ENCODE assay signal across 35 mouse cellular contexts in genomic region chr10:34995011-34995410, GRCm38 (mm10).
"Had no signal": no experiment of that assay in that cellular context is flagged by ENCODE, and none has a peak within 500 bp of the region (broad histone marks: within the 10 kb centered on the region; RNA-seq: fewer than 3 reads in every experiment).

No protein-coding gene starts in this region.

- ATAC-seq: hindbrain, embryonic 16.5 days; hindbrain, postnatal 0 days; inflammation-experienced regulatory T-cells, adult 6 months; intestine, embryonic 15.5 days; intestine, embryonic 16.5 days; intestine, postnatal 0 days had no signal

- H3K27me3 ChIP-seq: heart, embryonic 12.5 days; heart, embryonic 13.5 days; heart, embryonic 15.5 days; hindbrain, embryonic 12.5 days; hindbrain, embryonic 13.5 days; hindbrain, embryonic 15.5 days; intestine, embryonic 15.5 days; kidney, embryonic 15.5 days had no signal

- H3K9me3 ChIP-seq: heart, embryonic 10.5 days; heart, embryonic 13.5 days; heart, embryonic 15.5 days; hindbrain, embryonic 12.5 days; hindbrain, embryonic 13.5 days; hindbrain, embryonic 15.5 days; intestine, embryonic 15.5 days; kidney, embryonic 15.5 days had no signal

- H3K27ac ChIP-seq: heart, embryonic 10.5 days; heart, embryonic 13.5 days; heart, embryonic 15.5 days; hindbrain, embryonic 10.5 days; hindbrain, embryonic 12.5 days; hindbrain, embryonic 13.5 days; hindbrain, embryonic 14.5 days; hindbrain, embryonic 15.5 days; hindbrain, postnatal 0 days; intestine, embryonic 15.5 days; kidney, embryonic 15.5 days; kidney, postnatal 0 days; layer of hippocampus, adult 2 months; left cerebral cortex, adult 2 months had no signal

- H3K36me3 ChIP-seq: heart, embryonic 10.5 days; heart, embryonic 12.5 days; heart, embryonic 13.5 days; heart, embryonic 15.5 days; hindbrain, embryonic 10.5 days; hindbrain, embryonic 12.5 days; hindbrain, embryonic 13.5 days; hindbrain, embryonic 15.5 days; intestine, embryonic 15.5 days; kidney, embryonic 15.5 days had no signal

- H3K9ac ChIP-seq: heart, embryonic 12.5 days; heart, embryonic 13.5 days; heart, embryonic 15.5 days; hindbrain, embryonic 12.5 days; hindbrain, embryonic 13.5 days; hindbrain, embryonic 14.5 days; hindbrain, embryonic 15.5 days; intestine, embryonic 15.5 days; kidney, embryonic 15.5 days had no signal

- H3K4me2 ChIP-seq: heart, embryonic 11.5 days; heart, embryonic 12.5 days; heart, embryonic 13.5 days; heart, embryonic 15.5 days; hindbrain, embryonic 12.5 days; hindbrain, embryonic 13.5 days; hindbrain, embryonic 14.5 days; hindbrain, embryonic 15.5 days; intestine, embryonic 15.5 days; kidney, embryonic 15.5 days had no signal

- DNase-seq: heart, postnatal 10 days; heart, postnatal 14 days; heart, postnatal 36 days; kidney, adult 11 months; kidney, adult 18-20 months; kidney, adult 2 months; kidney, adult 8-10 months; kidney, adult 9 months; kidney, postnatal 10 days; kidney, postnatal 14 days; kidney, postnatal 25 days; kidney, postnatal 36 days; kidney, postnatal 4 days; layer of hippocampus, adult 9-11 months; layer of hippocampus, postnatal 36 days had no signal

- H3K4me3 ChIP-seq: heart, embryonic 10.5 days; heart, embryonic 12.5 days; heart, embryonic 13.5 days; heart, embryonic 15.5 days; hindbrain, embryonic 10.5 days; hindbrain, embryonic 12.5 days; hindbrain, embryonic 13.5 days; hindbrain, embryonic 15.5 days; intestine, embryonic 15.5 days; kidney, embryonic 15.5 days; layer of hippocampus, adult 2 months; left cerebral cortex, adult 2 months had no signal

- H3K4me1 ChIP-seq: heart, embryonic 10.5 days; heart, embryonic 12.5 days; heart, embryonic 13.5 days; heart, embryonic 15.5 days; hindbrain, embryonic 10.5 days; hindbrain, embryonic 12.5 days; hindbrain, embryonic 13.5 days; hindbrain, embryonic 15.5 days; intestine, embryonic 15.5 days; kidney, embryonic 15.5 days had no signal
